Mouse (Mus musculus): Measurements from ENCODE around the gene Tufm. TPM values are rescaled to one million over a fixed set of nuclear protein-coding genes. Genes with fewer than 3 reads are reported as not detected.
"Not testable (repeated sequence)": the region's sequence is repeated elsewhere in the genome, so short reads cannot be mapped to it uniquely, and the experiment has no call there.

Gene Tufm
- polyA plus RNA-seq, 1 experiment from 2014 or later, result 81.2 TPM

DNA sequence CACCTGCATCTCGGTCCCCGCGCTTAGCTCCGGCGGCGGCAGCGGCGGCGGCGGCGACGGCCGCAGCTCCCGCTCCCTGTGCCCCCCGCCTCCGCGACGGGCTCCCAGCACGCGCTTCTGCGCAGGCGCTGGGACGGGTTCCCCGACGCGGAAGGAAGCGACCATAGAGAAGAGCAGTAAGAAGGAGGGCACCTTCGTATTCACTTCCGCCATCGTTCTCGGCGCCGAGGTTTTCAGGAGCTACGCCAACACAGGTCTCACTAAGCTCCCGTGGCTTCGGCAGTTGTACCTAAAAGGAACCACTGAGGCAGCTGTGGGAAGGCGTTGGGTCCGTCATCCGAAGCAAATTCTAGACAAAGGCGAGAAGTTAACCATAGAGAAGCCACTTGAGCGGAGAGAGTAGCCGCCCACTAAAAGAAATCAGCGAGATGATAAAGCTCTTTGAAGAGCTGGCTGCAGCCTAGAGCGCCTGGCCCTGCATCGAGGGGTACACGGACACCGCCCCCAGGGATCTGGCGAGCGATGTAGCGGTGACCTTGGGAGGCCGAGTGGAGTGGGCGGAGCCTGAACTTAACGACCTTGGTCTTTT is 12.1 kb upstream of the Tufm start, which contains the start of gene Sh2b1:
TSS of gene Sh2b1 (minus strand) at position 432 of the 589 bp plus-strand sequence.
- peak; percentile 87 for ATAC-seq (ENCODE audit: insufficient read depth)
- peaks cover 19% of the 10 kb centered on the region for H3K36me3 ChIP-seq (replicated peaks)
- H3K4me3 ChIP-seq (replicated peaks), result peak within 1 kb of the TSS; percentile 77
- under 1% methylated on average over 53 of the region's 53 CpGs for WGBS (ENCODE audit: insufficient replicate concordance)
- no peaks in the 10 kb centered on the region for H3K9me3 ChIP-seq (replicated peaks)
- peaks cover 53% of the 10 kb centered on the region for H3K4me1 ChIP-seq (replicated peaks)
- H3K9ac ChIP-seq, result peak within 1 kb of the TSS; percentile 91
- H3K27ac ChIP-seq (replicated peaks), result peak within 1 kb of the TSS; percentile 91
- H3K4me2 ChIP-seq, result peak within 1 kb of the TSS; percentile 91
- no peaks in the 10 kb centered on the region for H3K27me3 ChIP-seq

DNA sequence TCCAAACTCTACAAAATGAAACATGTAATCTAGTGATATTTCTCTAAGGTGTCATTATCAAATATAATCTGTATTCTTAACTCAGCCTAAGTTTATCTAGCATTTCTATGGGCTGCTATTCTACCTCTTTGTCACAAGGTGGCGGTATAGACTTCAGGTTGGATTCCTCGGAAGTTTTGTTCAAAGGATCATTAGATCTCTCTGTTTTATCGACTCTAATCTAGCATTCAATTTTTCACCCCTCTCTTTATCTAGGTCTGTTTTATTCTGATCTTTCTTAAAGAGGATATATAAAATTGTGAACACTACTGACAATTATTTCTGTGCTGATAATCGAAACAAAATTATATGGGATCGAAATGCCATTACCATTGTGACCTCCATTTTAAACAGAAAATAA is 5.5 kb upstream of the Tufm start:
- WGBS (ENCODE audit: insufficient replicate concordance), result 20% methylated on average over 5 of the region's 5 CpGs
- Histone ChIP-seq H3K4me2 (peak overlapping the region; percentile 73), H3K27me3 (no peaks in the 10 kb centered on the region), H3K9me3 (replicated peaks) (no peaks in the 10 kb centered on the region), H3K36me3 (replicated peaks) (no peaks in the 10 kb centered on the region), H3K4me1 (replicated peaks) (peaks cover 17% of the 10 kb centered on the region), H3K4me3 (replicated peaks) (no peak overlapping the region), H3K27ac (replicated peaks) (no peak overlapping the region), H3K9ac (no peak overlapping the region)
- no peak for ATAC-seq (ENCODE audit: insufficient read depth)

DNA sequence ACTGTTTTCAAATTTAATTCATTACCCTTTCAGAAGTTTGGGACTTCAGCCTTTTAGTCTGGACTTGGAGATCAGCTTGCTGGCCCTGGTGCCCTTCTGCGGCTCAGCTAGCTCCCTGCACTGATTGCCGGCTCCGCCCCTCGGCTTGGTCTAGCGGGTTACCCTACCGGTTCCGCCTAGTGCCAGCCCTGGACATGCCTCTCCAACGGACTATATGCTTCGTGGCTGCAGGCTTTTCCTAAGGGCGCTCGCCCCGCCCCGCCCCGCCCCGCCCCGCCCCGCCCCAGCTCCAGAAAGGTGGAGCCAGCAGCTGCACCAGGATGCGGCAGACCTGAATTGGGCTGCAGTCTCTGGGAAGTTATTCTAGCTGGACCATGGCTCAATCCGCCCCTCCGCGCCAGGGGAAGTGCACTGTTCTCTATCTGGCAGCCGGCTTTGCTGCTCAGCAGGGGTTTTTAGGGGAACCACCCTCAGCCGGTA is 4.7 kb upstream of the Tufm start:
- peak; percentile 82 for ATAC-seq (ENCODE audit: insufficient read depth)
- H3K9me3 ChIP-seq (replicated peaks), result no peaks in the 10 kb centered on the region
- 0% methylated on average over 22 of the region's 23 CpGs for WGBS (ENCODE audit: insufficient replicate concordance)
- H3K9ac ChIP-seq, result peak overlapping the region; percentile 32; the same call in 1 of the 2 replicates
- H3K27ac ChIP-seq (replicated peaks), result peak overlapping the region; percentile 59
- H3K4me3 ChIP-seq (replicated peaks), result peak overlapping the region; percentile 42
- H3K4me1 ChIP-seq (replicated peaks), result peaks cover 17% of the 10 kb centered on the region
- peak overlapping the region; percentile 73 for H3K4me2 ChIP-seq
- no peaks in the 10 kb centered on the region for H3K36me3 ChIP-seq (replicated peaks)
- H3K27me3 ChIP-seq, result no peaks in the 10 kb centered on the region

DNA sequence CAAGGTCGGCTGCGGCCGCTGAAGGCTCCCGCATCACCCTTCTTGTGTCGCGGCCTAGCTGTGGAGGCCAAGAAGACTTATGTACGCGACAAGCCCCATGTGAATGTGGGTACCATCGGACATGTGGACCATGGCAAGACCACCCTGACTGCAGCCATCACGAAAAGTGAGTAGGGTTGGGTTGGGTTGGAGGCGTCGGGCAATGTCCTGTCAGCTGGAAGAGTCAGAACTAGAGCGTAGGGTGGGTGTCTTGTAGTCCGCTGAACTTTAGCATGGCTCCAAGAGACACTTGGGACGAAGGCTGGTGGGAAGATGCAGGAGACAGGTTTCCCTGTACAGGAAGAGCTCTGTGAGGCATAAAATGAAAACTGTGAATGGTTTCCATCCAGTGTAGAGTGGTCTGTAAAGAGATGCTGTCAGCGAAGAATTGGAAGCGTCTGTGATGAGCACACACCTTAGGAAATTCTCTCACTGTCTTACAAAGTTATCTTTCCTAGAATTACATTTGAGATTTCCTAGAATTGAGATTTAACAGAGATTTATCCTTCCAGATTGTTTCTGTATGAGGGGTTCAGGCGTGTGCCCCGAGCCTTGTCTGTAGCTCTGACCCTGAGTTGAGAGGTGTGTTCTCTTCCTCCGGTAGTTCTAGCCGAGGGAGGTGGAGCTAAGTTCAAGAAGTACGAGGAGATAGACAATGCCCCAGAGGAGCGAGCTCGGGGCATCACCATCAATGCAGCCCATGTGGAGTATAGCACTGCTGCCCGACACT is 640 bp downstream of the Tufm start:
- H3K9ac ChIP-seq, result peak overlapping the region; percentile 67
- H3K27ac ChIP-seq (replicated peaks), result peak overlapping the region; percentile 79
- 4% methylated on average over 25 of the region's 25 CpGs for WGBS (ENCODE audit: insufficient replicate concordance)
- H3K36me3 ChIP-seq (replicated peaks), result peaks cover 38% of the 10 kb centered on the region
- H3K4me3 ChIP-seq (replicated peaks), result peak overlapping the region; percentile 77
- H3K4me2 ChIP-seq, result peak overlapping the region; percentile 79
- not testable (repeated sequence) for H3K27me3 ChIP-seq; H3K9me3 ChIP-seq (replicated peaks); ATAC-seq (ENCODE audit: insufficient read depth)
- H3K4me1 ChIP-seq (replicated peaks), result peaks cover 21% of the 10 kb centered on the region

DNA sequence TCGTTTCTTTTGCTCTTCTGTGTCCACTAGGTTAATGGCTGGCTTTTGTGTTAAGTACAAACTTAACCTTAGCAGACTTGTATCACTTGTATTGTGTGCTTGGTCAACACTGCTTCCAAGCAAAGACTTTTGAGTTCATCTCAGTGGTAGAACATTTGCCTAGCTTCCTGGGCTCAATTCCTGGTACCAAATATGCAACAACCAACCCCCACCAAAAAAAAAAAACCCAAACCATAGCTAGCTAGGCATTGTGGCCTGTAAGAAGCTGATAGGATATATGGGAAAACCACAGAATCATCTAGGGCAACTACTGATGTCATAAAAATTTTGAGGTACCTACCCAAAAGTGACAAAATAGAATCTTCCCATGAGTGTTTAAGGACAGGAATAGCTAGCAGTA is 3.8 kb downstream of the Tufm start:
- no peaks in the 10 kb centered on the region for H3K9me3 ChIP-seq (replicated peaks)
- no peaks in the 10 kb centered on the region for H3K27me3 ChIP-seq
- no peak overlapping the region for H3K9ac ChIP-seq
- peaks cover 25% of the 10 kb centered on the region for H3K4me1 ChIP-seq (replicated peaks)
- WGBS (ENCODE audit: insufficient replicate concordance), result 64% methylated on average over 1 of the region's 1 CpGs
- no peak overlapping the region for H3K27ac ChIP-seq (replicated peaks)
- H3K36me3 ChIP-seq (replicated peaks), result peaks cover 70% of the 10 kb centered on the region
- no peak overlapping the region for H3K4me2 ChIP-seq
- no peak for ATAC-seq (ENCODE audit: insufficient read depth)
- no peak overlapping the region for H3K4me3 ChIP-seq (replicated peaks)

DNA sequence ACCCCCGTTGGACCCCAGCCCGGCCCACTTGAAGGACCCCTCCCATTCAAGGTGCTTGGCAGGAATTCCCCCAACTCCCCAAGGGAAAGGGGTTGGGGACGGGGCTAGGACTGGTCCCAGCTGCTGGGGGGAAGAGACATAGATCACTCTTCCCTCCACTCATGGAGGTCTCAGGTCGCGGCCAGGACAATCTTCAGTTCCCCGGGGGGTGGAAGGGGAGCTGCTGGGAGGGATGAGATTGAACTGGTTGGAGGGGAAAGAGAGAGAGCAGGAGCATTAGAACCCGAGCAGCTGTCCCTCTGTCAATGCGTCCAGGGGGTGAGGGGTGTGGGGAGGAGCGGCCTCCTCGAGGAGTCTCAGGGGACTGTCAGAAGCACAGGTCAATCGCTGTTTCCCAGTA is 4.8 kb downstream of the Tufm start:
- WGBS (ENCODE audit: insufficient replicate concordance), result 66% methylated on average over 11 of the region's 11 CpGs
- Histone ChIP-seq H3K4me1 (replicated peaks) (peaks cover 20% of the 10 kb centered on the region), H3K27ac (replicated peaks) (no peak overlapping the region), H3K9me3 (replicated peaks) (no peaks in the 10 kb centered on the region), H3K4me3 (replicated peaks) (no peak overlapping the region), H3K36me3 (replicated peaks) (peaks cover 80% of the 10 kb centered on the region), H3K4me2 (no peak overlapping the region), H3K27me3 (no peaks in the 10 kb centered on the region), H3K9ac (no peak overlapping the region)
- no peak for ATAC-seq (ENCODE audit: insufficient read depth)

DNA sequence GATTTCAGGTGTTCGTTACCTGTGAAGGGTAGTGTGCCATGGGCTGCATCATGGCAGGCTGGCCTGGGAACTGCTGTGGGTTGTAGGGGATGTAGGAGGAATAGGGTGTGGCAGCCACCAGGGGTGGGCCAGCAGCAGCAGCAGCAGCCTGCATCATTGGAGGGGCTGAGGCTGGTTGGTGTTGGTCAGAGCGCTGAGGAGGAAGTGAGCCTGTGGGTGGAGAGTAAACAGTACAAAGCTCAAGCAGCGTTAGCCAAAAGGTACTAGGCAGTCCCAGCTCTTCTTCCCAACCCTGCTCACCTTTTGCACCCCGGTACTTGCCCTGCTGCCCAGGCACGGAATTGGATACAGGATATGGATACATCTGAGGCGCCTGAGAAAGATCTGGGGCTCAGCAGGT is 7.0 kb downstream of the Tufm start:
- H3K9ac ChIP-seq, result no peak overlapping the region
- WGBS (ENCODE audit: insufficient replicate concordance), result 76% methylated on average over 6 of the region's 6 CpGs
- H3K9me3 ChIP-seq (replicated peaks), result no peaks in the 10 kb centered on the region
- H3K27ac ChIP-seq (replicated peaks), result peak overlapping the region; percentile 51
- peaks cover 9% of the 10 kb centered on the region for H3K4me1 ChIP-seq (replicated peaks)
- peaks cover 97% of the 10 kb centered on the region for H3K36me3 ChIP-seq (replicated peaks)
- H3K4me3 ChIP-seq (replicated peaks), result no peak overlapping the region
- H3K4me2 ChIP-seq, result no peak overlapping the region
- ATAC-seq (ENCODE audit: insufficient read depth), result peak; percentile 49
- H3K27me3 ChIP-seq, result no peaks in the 10 kb centered on the region

DNA sequence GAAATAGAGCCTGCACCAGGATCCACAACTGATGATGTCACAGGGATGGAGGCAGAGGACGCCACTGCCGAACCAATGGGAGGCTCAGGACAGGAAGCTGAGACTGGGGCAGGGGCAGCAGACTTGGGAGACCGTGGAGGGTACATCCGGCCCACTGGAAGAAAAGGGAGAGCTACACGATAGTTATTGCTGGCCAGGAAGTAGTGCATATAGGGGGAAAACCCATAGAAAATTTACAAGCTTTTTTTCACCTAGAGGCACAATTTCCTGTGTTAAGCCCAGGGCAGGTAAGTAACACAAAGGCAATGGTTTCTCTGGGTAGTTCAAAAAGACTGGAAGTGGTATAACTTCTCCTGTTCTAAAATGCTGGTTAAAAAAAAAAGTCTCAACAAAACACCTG is 9.3 kb downstream of the Tufm start:
- H3K4me2 ChIP-seq, result no peak overlapping the region
- no peak overlapping the region for H3K4me3 ChIP-seq (replicated peaks)
- WGBS (ENCODE audit: insufficient replicate concordance), result 85% methylated on average over 5 of the region's 5 CpGs
- H3K9me3 ChIP-seq (replicated peaks), result no peaks in the 10 kb centered on the region
- no peak for ATAC-seq (ENCODE audit: insufficient read depth)
- no peak overlapping the region for H3K27ac ChIP-seq (replicated peaks)
- H3K9ac ChIP-seq, result no peak overlapping the region
- peaks cover 24% of the 10 kb centered on the region for H3K4me1 ChIP-seq (replicated peaks)
- H3K27me3 ChIP-seq, result no peaks in the 10 kb centered on the region
- H3K36me3 ChIP-seq (replicated peaks), result peaks cover 98% of the 10 kb centered on the region

DNA sequence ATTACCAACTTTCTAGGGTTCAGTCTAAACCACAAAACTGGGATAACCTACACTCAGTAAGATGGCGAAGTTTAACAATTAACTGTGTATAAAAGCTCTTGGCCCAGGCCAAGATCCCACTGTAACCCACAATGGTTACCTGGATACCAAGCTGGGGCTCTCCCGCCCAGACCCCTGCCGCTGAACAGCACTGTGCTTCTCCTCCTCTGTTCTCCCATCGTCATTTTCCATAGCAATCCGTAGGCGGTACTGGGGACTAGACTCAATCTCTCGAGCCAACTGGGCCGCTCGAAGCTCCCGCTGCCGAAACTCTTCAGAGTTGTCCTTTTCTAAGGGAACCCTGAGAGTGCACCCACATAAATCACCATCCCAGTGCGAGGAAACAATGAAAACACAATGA is 10.8 kb downstream of the Tufm start:
- no peak overlapping the region for H3K4me3 ChIP-seq (replicated peaks)
- no peak overlapping the region for H3K9ac ChIP-seq
- ATAC-seq (ENCODE audit: insufficient read depth), result no peak
- no peak overlapping the region for H3K27ac ChIP-seq (replicated peaks)
- H3K36me3 ChIP-seq (replicated peaks), result peaks cover 83% of the 10 kb centered on the region
- 84% methylated on average over 12 of the region's 12 CpGs for WGBS (ENCODE audit: insufficient replicate concordance)
- H3K27me3 ChIP-seq, result no peaks in the 10 kb centered on the region
- H3K9me3 ChIP-seq (replicated peaks), result no peaks in the 10 kb centered on the region
- H3K4me1 ChIP-seq (replicated peaks), result peaks cover 24% of the 10 kb centered on the region
- H3K4me2 ChIP-seq, result no peak overlapping the region

DNA sequence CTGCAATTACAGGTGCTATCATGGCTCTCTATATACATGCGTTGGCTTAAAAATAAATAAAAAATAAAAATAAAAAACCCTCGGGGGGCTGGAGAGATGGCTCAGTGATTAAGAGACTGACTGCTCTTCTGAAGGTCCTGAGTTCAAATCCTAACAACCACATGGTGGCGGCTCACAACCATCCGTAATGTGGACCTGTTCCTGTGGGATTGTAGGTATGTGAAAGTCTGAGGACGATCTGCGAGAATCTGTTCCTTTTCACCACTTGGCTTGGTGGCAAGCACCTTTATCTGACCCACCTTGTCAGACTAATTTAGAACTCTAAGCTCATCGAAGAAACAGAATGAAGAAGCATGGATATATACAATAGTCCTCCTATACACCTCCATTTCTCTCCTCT is 12.3 kb downstream of the Tufm start:
- no peak overlapping the region for H3K9ac ChIP-seq

DNA sequence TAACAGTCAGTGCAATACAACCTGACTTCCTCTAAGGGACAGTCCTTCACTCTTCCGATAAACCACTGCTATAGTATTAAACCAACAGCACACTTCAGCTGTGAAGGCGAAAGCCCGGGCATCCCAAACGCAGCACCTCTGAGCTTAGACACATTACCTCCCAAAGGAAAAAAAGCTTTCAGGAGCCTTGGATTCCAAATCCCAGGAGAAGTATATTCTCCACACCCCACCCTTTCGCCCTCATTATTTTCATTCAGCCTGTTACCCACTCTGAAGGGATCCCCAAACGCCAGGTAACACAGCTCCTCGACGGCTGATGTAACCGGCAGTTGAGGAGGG is 14.5 kb downstream of the Tufm start:
- WGBS (ENCODE audit: insufficient replicate concordance), result 1% methylated on average over 9 of the region's 9 CpGs
- peak overlapping the region; percentile 100 for H3K27ac ChIP-seq (replicated peaks)
- peak overlapping the region; percentile 78 for H3K4me3 ChIP-seq (replicated peaks)
- H3K27me3 ChIP-seq, result no peaks in the 10 kb centered on the region
- peak overlapping the region; percentile 78 for H3K4me2 ChIP-seq
- H3K4me1 ChIP-seq (replicated peaks), result peaks cover 23% of the 10 kb centered on the region
- peak overlapping the region; percentile 91 for H3K9ac ChIP-seq
- peaks cover 46% of the 10 kb centered on the region for H3K36me3 ChIP-seq (replicated peaks)
- ATAC-seq (ENCODE audit: insufficient read depth), result no peak
- no peaks in the 10 kb centered on the region for H3K9me3 ChIP-seq (replicated peaks)

More for the DNA sequence above, 12.3 kb downstream of the Tufm start:
- WGBS (ENCODE audit: insufficient replicate concordance), result 91% methylated on average over 7 of the region's 7 CpGs
- no peak overlapping the region for H3K4me3 ChIP-seq (replicated peaks)
- H3K4me2 ChIP-seq, result no peak overlapping the region
- H3K27me3 ChIP-seq, result no peaks in the 10 kb centered on the region
- H3K27ac ChIP-seq (replicated peaks), result no peak overlapping the region
- peaks cover 68% of the 10 kb centered on the region for H3K36me3 ChIP-seq (replicated peaks)
- H3K9me3 ChIP-seq (replicated peaks), result no peaks in the 10 kb centered on the region
- peaks cover 29% of the 10 kb centered on the region for H3K4me1 ChIP-seq (replicated peaks)
- ATAC-seq (ENCODE audit: insufficient read depth), result no peak
